Mouse (Mus musculus) spleen, adult 2 months (tissue): ENCODE measurements around the gene Lrmda.

Experiments used
- CTCF ChIP-seq: fragments of 200-500 bp; IDR thresholded peaks from 2 replicates; pipeline ENCODE4 v1.5.1; 2011; ENCODE audit warnings: mild to moderate bottlenecking, inconsistent platforms; ENCODE audit not compliant: insufficient read depth, insufficient read length, insufficient replicate concordance; ENCODE audit errors: extremely low read depth
- POLR2A ChIP-seq: fragments of 200-500 bp; IDR thresholded peaks from 2 replicates; pipeline ENCODE4 v1.6.1; 2011; ENCODE audit warnings: low read depth, low read length, inconsistent platforms

DNA sequence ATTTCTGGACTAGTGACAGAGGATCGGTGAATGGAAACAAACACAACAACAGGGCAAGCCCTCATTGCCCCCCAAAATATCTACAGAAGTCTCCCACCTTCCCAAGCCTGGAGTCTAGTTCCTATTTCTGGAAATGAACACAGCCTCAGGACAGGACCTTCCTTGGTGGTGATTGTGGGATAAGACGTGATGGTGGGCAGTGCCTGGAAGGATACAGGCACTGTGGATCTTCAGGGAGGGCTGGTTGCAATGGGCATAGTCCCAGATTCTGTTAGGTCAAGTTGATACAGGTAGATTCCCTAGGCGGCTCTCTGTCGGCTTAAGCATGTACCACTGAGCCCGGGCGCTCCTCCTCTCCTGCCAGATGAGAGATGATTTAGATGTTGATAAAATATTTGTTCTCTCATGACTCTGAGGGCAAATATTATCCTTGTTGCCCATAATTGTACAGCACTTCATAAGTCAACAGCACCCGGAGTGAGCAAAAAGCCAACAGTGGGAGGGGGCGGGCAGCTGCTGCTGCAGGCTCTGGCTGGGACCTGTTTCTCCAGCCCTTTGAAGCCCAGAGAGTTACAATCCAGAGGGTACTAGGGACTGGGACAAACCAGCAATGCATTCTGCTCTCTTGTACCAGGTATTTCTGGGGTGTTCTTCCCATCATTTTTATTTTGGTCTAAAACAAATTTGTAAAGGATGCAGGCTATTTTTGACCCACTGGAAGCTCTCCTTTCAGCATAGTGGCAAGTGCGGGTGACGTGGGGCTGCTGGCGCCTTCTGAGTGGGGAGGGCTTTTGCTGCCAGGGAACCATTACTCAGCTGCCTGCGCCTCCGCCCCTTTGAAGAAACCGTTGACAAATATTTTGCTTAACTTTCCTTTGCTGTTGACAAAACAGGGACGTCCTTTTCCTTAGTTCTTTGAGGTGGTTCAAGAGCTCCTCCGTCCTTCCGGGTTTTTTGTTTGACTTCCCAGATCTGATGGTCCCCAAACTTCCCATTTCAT is 630.8 kb downstream of the Lrmda start:
- TF ChIP-seq CTCF (no peak), POLR2A (no peak)
